Mouse (Mus musculus) limb, embryonic 14.5 days (tissue): ENCODE results near the gene Fndc3b. TPM values are rescaled to one million over a fixed set of nuclear protein-coding genes. Genes with fewer than 3 reads are reported as not detected.

Experiments
- ATAC-seq: fragments of 200-750 bp; cut with Nextera tagmentation; 2 replicates; pipeline ENCODE4 v1.8.0; 2017; ENCODE audit warnings: low read depth, moderate number of reproducible peaks, moderate TSS enrichment; ENCODE audit not compliant: low FRiP score
- DNase-seq: peaks from one replicate; pipeline ENCODE4 v3.0.0-alpha.2; 2015; ENCODE audit warnings: low spot score
- H3K27ac ChIP-seq: fragments of 300-500 bp; sonication (generic); replicated peaks from 2 replicates; pipeline ENCODE4 v1.5.1; 2014; ENCODE audit warnings: low read depth, mild to moderate bottlenecking, low read length, moderate library complexity, mixed read lengths
- H3K27me3 ChIP-seq: fragments of 300-500 bp; sonication (generic); 2 replicates; pipeline ENCODE4 v1.6.1; 2014; ENCODE audit warnings: low read length, mixed read lengths; ENCODE audit not compliant: control insufficient read depth, insufficient read depth
- H3K36me3 ChIP-seq: fragments of 300-500 bp; sonication (generic); 2 replicates; pipeline ENCODE4 v1.6.1; 2014; ENCODE audit warnings: mild to moderate bottlenecking, low read length, moderate library complexity, mixed read lengths; ENCODE audit not compliant: control insufficient read depth, insufficient read depth
- H3K4me1 ChIP-seq: fragments of 300-500 bp; sonication (generic); 2 replicates; pipeline ENCODE4 v1.6.1; 2014; ENCODE audit warnings: antibody characterized with exemption, low read length, mixed read lengths; ENCODE audit not compliant: control insufficient read depth, insufficient read depth
- H3K4me2 ChIP-seq: fragments of 300-500 bp; sonication (generic); replicated peaks from 2 replicates; pipeline ENCODE4 v1.6.1; 2014; ENCODE audit warnings: low read depth, mild to moderate bottlenecking, low read length, moderate library complexity; ENCODE audit not compliant: severe bottlenecking
- H3K4me3 ChIP-seq: fragments of 300-500 bp; sonication (generic); replicated peaks from 2 replicates; pipeline ENCODE4 v1.5.1; 2014; ENCODE audit warnings: low read length
- H3K9ac ChIP-seq: fragments of 300-500 bp; sonication (generic); 2 replicates; pipeline ENCODE4 v1.6.1; 2014; ENCODE audit warnings: mild to moderate bottlenecking, low read depth, low read length, moderate library complexity; ENCODE audit not compliant: severe bottlenecking
- H3K9me3 ChIP-seq: fragments of 300-500 bp; sonication (generic); 2 replicates; pipeline ENCODE4 v1.6.1; 2016; ENCODE audit warnings: low read length; ENCODE audit not compliant: control insufficient read depth
- POLR2A ChIP-seq: fragments of 200-500 bp; IDR thresholded peaks from 2 replicates; pipeline ENCODE4 v1.8.0; 2012; ENCODE audit warnings: inconsistent platforms, mild to moderate bottlenecking, moderate library complexity, borderline replicate concordance; ENCODE audit not compliant: insufficient read depth, insufficient read length; ENCODE audit errors: extremely low read depth
- WGBS: fragments of 180-500 bp; shearing (Covaris S2); extraction: QIAGEN DNeasy Blood & Tissue Kit; methylation state at CpG from one replicate; pipeline ENCODE4 v1.1.7; 2014; 5-methylcytosine and 5-hydroxymethylcytosine counted together
- polyA plus RNA-seq, 2 experiments: library from polyadenylated mRNA; depleted of rRNA in 1 of 2; stranded (reverse) in 1 of 2; unstranded in 1 of 2; fragments of >200 nt; fragmentation: Nextera tagmentation in 1 of 2; extraction: Ambion mirVana in 1 of 2; gene quantifications; 2 replicates each; pipeline versions ENCODE4 v1.2.1 to v1.2.3; 2012 to 2014

Fndc3b gene
- polyA plus RNA-seq, 2 experiments = 39.6 to 41.3 TPM

GRCm38 (mm10) chr3:27377935-27378334 lies 333.2 kb downstream of the Fndc3b start:
- DNase-seq = no peak
- no peaks in the 10 kb centered on the region for H3K4me1 ChIP-seq
- no peak overlapping the region for H3K4me2 ChIP-seq
- no peaks in the 10 kb centered on the region for H3K36me3 ChIP-seq
- ATAC-seq = no peak
- H3K9ac ChIP-seq = no peak overlapping the region
- TF ChIP-seq POLR2A = no peak
- no peak overlapping the region for H3K4me3 ChIP-seq
- WGBS = 69% methylated on average over 4 of the region's 4 CpGs
- no peak overlapping the region for H3K27ac ChIP-seq
- H3K27me3 ChIP-seq = peaks cover 23% of the 10 kb centered on the region
- no peaks in the 10 kb centered on the region for H3K9me3 ChIP-seq

GRCm38 (mm10) chr3:27374396-27374795 lies 336.7 kb downstream of the Fndc3b start:
- Histone ChIP-seq H3K9ac (no peak overlapping the region), H3K4me3 (no peak overlapping the region), H3K4me1 (no peaks in the 10 kb centered on the region), H3K4me2 (no peak overlapping the region), H3K27ac (no peak overlapping the region), H3K27me3 (peaks cover 55% of the 10 kb centered on the region), H3K36me3 (no peaks in the 10 kb centered on the region), H3K9me3 (no peaks in the 10 kb centered on the region)
- DNase-seq = no peak
- TF ChIP-seq POLR2A = no peak
- no peak for ATAC-seq
- WGBS = 60% methylated on average over 9 of the region's 9 CpGs

GRCm38 (mm10) chr3:27371725-27372650 lies 339.1 kb downstream of the Fndc3b start:
- no peak for TF ChIP-seq POLR2A
- no peaks in the 10 kb centered on the region for H3K36me3 ChIP-seq
- H3K27ac ChIP-seq = no peak overlapping the region
- ATAC-seq = no peak
- H3K4me2 ChIP-seq = peak overlapping the region; percentile 15; the same call in 1 of the 2 replicates
- no peak overlapping the region for H3K9ac ChIP-seq
- WGBS = 2% methylated on average over 73 of the region's 77 CpGs
- peak overlapping the region; percentile 15; the same call in 1 of the 2 replicates for H3K4me3 ChIP-seq
- peaks cover 55% of the 10 kb centered on the region for H3K27me3 ChIP-seq
- DNase-seq = no peak
- H3K9me3 ChIP-seq = no peaks in the 10 kb centered on the region
- H3K4me1 ChIP-seq = no peaks in the 10 kb centered on the region

GRCm38 (mm10) chr3:27371276-27371621 lies 339.9 kb downstream of the Fndc3b start, which contains the start of gene Ghsr:
Gene Ghsr, plus strand, starts transcription at chr3:27371351.
- no peak for ATAC-seq
- no peak for DNase-seq

GRCm38 (mm10) chr3:27370582-27371275 lies 340.4 kb downstream of the Fndc3b start:
- H3K9me3 ChIP-seq = no peaks in the 10 kb centered on the region
- TF ChIP-seq POLR2A = no peak
- H3K27me3 ChIP-seq = peaks cover 52% of the 10 kb centered on the region
- DNase-seq (no peak), ATAC-seq (no peak)
- no peak overlapping the region for H3K27ac ChIP-seq
- 4% methylated on average over 20 of the region's 20 CpGs for WGBS
- no peak overlapping the region for H3K4me2 ChIP-seq
- H3K36me3 ChIP-seq = no peaks in the 10 kb centered on the region
- no peak overlapping the region for H3K9ac ChIP-seq
- H3K4me1 ChIP-seq = no peaks in the 10 kb centered on the region
- no peak overlapping the region for H3K4me3 ChIP-seq

More at GRCm38 (mm10) chr3:27371276-27371621, 339.9 kb downstream of the Fndc3b start, which contains the start of gene Ghsr:
- H3K9ac ChIP-seq = no peak within 1 kb of the TSS
- TF ChIP-seq POLR2A = no peak
- H3K4me2 ChIP-seq = peak within 1 kb of the TSS; percentile 15; the same call in 1 of the 2 replicates
- no peaks in the 10 kb centered on the region for H3K9me3 ChIP-seq
- H3K4me1 ChIP-seq = no peaks in the 10 kb centered on the region
- peaks cover 54% of the 10 kb centered on the region for H3K27me3 ChIP-seq
- H3K4me3 ChIP-seq = peak within 1 kb of the TSS; percentile 15; the same call in 1 of the 2 replicates
- WGBS = 1% methylated on average over 19 of the region's 19 CpGs
- no peaks in the 10 kb centered on the region for H3K36me3 ChIP-seq
- no peak within 1 kb of the TSS for H3K27ac ChIP-seq
